Mouse (Mus musculus): ENCODE data around the gene Gm43518. TPM values are rescaled to one million over a fixed set of nuclear protein-coding genes. Genes with fewer than 3 reads are reported as not detected.

Gm43518 gene
- polyA plus RNA-seq (2015; fragmentation: Nextera tagmentation; extraction: Ambion mirVana), result 1.7 and 2.9 TPM in 2 replicates

- H3K27me3 ChIP-seq, result no peaks in the 10 kb centered on the region
- no peak within 1 kb of the TSS for H3K27ac ChIP-seq
- H3K9me3 ChIP-seq (replicated peaks), result no peaks in the 10 kb centered on the region
- no peak for ATAC-seq (replicated peaks; ENCODE audit: low FRiP score)
- H3K4me3 ChIP-seq (replicated peaks), result no peak within 1 kb of the TSS
- 92% methylated on average over 9 of the region's 9 CpGs for WGBS
- H3K4me2 ChIP-seq, result no peak within 1 kb of the TSS
- H3K9ac ChIP-seq, result no peak within 1 kb of the TSS
- peaks cover 9% of the 10 kb centered on the region; the same call in 1 of the 2 replicates for H3K4me1 ChIP-seq
- H3K36me3 ChIP-seq, result peaks cover 77% of the 10 kb centered on the region
Observed at GRCm38 (mm10) chr5:123927118-123927517, at the start of gene Gm43518. Gene Gm43518, plus strand, starts transcription at chr5:123927418.

GRCm38 (mm10) chr5:123878056-123878455 lies 49.2 kb upstream of the Gm43518 start:
- WGBS, result 15% methylated on average over 14 of the region's 14 CpGs
- H3K27ac ChIP-seq, result peak overlapping the region; percentile 54; the same call in 1 of the 2 replicates
- H3K9ac ChIP-seq, result peak overlapping the region; percentile 23; the same call in 1 of the 2 replicates

GRCm38 (mm10) chr5:123879928-123880327 lies 47.3 kb upstream of the Gm43518 start, which contains the start of gene Hcar1:
Gene Hcar1, minus strand, starts transcription at chr5:123880020.
- no peaks in the 10 kb centered on the region for H3K9me3 ChIP-seq (replicated peaks)
- peak within 1 kb of the TSS; percentile 9 for H3K4me3 ChIP-seq (replicated peaks)
- peaks cover 41% of the 10 kb centered on the region for H3K4me1 ChIP-seq
- H3K27ac ChIP-seq, result peak within 1 kb of the TSS; percentile 73
- ATAC-seq (replicated peaks; ENCODE audit: low FRiP score), result peak; percentile 72
- WGBS, result 22% methylated on average over 12 of the region's 12 CpGs
- 0 out of 2 replicates have a peak, but pooled peaks cover 4% of the 10 kb centered on the region for H3K27me3 ChIP-seq
- H3K36me3 ChIP-seq, result no peaks in the 10 kb centered on the region
- peak within 1 kb of the TSS; percentile 21; the same call in 1 of the 2 replicates for H3K9ac ChIP-seq
- H3K4me2 ChIP-seq, result peak within 1 kb of the TSS; percentile 57

More at GRCm38 (mm10) chr5:123878056-123878455, 49.2 kb upstream of the Gm43518 start:
- Histone ChIP-seq H3K4me2 (peak overlapping the region; percentile 57), H3K4me3 (replicated peaks) (peak overlapping the region; percentile 30), H3K9me3 (replicated peaks) (no peaks in the 10 kb centered on the region), H3K4me1 (peaks cover 41% of the 10 kb centered on the region), H3K27me3 (0 out of 2 replicates have a peak, but pooled peaks cover 4% of the 10 kb centered on the region), H3K36me3 (no peaks in the 10 kb centered on the region)
- ATAC-seq (replicated peaks; ENCODE audit: low FRiP score), result no peak

GRCm38 (mm10) chr5:123880778-123881177 lies 46.4 kb upstream of the Gm43518 start:
- no peak overlapping the region for H3K4me3 ChIP-seq (replicated peaks)
- no peak overlapping the region for H3K27ac ChIP-seq
- 84% methylated on average over 14 of the region's 14 CpGs for WGBS
- H3K4me2 ChIP-seq, result no peak overlapping the region
- no peak for ATAC-seq (replicated peaks; ENCODE audit: low FRiP score)
- 0 out of 2 replicates have a peak, but pooled peaks cover 4% of the 10 kb centered on the region for H3K27me3 ChIP-seq
- H3K4me1 ChIP-seq, result peaks cover 41% of the 10 kb centered on the region
- H3K36me3 ChIP-seq, result no peaks in the 10 kb centered on the region
- no peak overlapping the region for H3K9ac ChIP-seq
- no peaks in the 10 kb centered on the region for H3K9me3 ChIP-seq (replicated peaks)

- Histone ChIP-seq H3K9me3 (replicated peaks) (no peaks in the 10 kb centered on the region), H3K4me3 (replicated peaks) (no peak overlapping the region), H3K36me3 (no peaks in the 10 kb centered on the region), H3K9ac (no peak overlapping the region), H3K4me1 (peaks cover 19% of the 10 kb centered on the region), H3K27ac (no peak overlapping the region), H3K4me2 (no peak overlapping the region), H3K27me3 (no peaks in the 10 kb centered on the region)
- ATAC-seq (replicated peaks; ENCODE audit: low FRiP score), result no peak
- 75% methylated on average over 7 of the region's 7 CpGs for WGBS
Observed at GRCm38 (mm10) chr5:123883891-123884290, 43.3 kb upstream of the Gm43518 start.

GRCm38 (mm10) chr5:123884332-123884731 lies 42.9 kb upstream of the Gm43518 start:
- ATAC-seq (replicated peaks; ENCODE audit: low FRiP score), result no peak
- Histone ChIP-seq H3K4me3 (replicated peaks) (no peak overlapping the region), H3K4me2 (no peak overlapping the region), H3K36me3 (no peaks in the 10 kb centered on the region), H3K9me3 (replicated peaks) (no peaks in the 10 kb centered on the region), H3K27ac (no peak overlapping the region), H3K27me3 (no peaks in the 10 kb centered on the region), H3K4me1 (peaks cover 15% of the 10 kb centered on the region), H3K9ac (no peak overlapping the region)
- 76% methylated on average over 10 of the region's 10 CpGs for WGBS

GRCm38 (mm10) chr5:123886365-123886764 lies 40.9 kb upstream of the Gm43518 start:
- Histone ChIP-seq H3K36me3 (no peaks in the 10 kb centered on the region), H3K4me2 (no peak overlapping the region), H3K4me1 (no peaks in the 10 kb centered on the region), H3K27ac (no peak overlapping the region), H3K9me3 (replicated peaks) (no peaks in the 10 kb centered on the region), H3K9ac (no peak overlapping the region), H3K4me3 (replicated peaks) (no peak overlapping the region), H3K27me3 (no peaks in the 10 kb centered on the region)
- WGBS, result 66% methylated on average over 3 of the region's 3 CpGs
- ATAC-seq (replicated peaks; ENCODE audit: low FRiP score), result no peak

- H3K9ac ChIP-seq, result no peak overlapping the region
- no peak overlapping the region for H3K4me2 ChIP-seq
- WGBS, result 65% methylated on average over 2 of the region's 2 CpGs
- no peak overlapping the region for H3K4me3 ChIP-seq (replicated peaks)
- H3K27me3 ChIP-seq, result no peaks in the 10 kb centered on the region
- no peaks in the 10 kb centered on the region for H3K36me3 ChIP-seq
- 0 out of 2 replicates have a peak, but pooled peaks cover 3% of the 10 kb centered on the region for H3K4me1 ChIP-seq
- ATAC-seq (replicated peaks; ENCODE audit: low FRiP score), result no peak
- no peak overlapping the region for H3K27ac ChIP-seq
- no peaks in the 10 kb centered on the region for H3K9me3 ChIP-seq (replicated peaks)
Observed at GRCm38 (mm10) chr5:123890312-123890711, 36.9 kb upstream of the Gm43518 start.

GRCm38 (mm10) chr5:123890987-123891386 lies 36.2 kb upstream of the Gm43518 start:
- no peaks in the 10 kb centered on the region for H3K9me3 ChIP-seq (replicated peaks)
- no peak overlapping the region for H3K4me3 ChIP-seq (replicated peaks)
- H3K4me2 ChIP-seq, result no peak overlapping the region
- no peaks in the 10 kb centered on the region for H3K27me3 ChIP-seq
- 0 out of 2 replicates have a peak, but pooled peaks cover 3% of the 10 kb centered on the region for H3K4me1 ChIP-seq
- no peak for ATAC-seq (replicated peaks; ENCODE audit: low FRiP score)
- H3K36me3 ChIP-seq, result no peaks in the 10 kb centered on the region
- 79% methylated on average over 5 of the region's 5 CpGs for WGBS
- H3K9ac ChIP-seq, result no peak overlapping the region
- no peak overlapping the region for H3K27ac ChIP-seq

GRCm38 (mm10) chr5:123891669-123892068 lies 35.5 kb upstream of the Gm43518 start:
- Histone ChIP-seq H3K27me3 (no peaks in the 10 kb centered on the region), H3K4me2 (no peak overlapping the region), H3K27ac (no peak overlapping the region), H3K9ac (no peak overlapping the region), H3K4me3 (replicated peaks) (no peak overlapping the region), H3K9me3 (replicated peaks) (no peaks in the 10 kb centered on the region), H3K4me1 (peaks cover 4% of the 10 kb centered on the region; the same call in 1 of the 2 replicates), H3K36me3 (no peaks in the 10 kb centered on the region)
- ATAC-seq (replicated peaks; ENCODE audit: low FRiP score), result no peak
- 58% methylated on average over 6 of the region's 6 CpGs for WGBS

GRCm38 (mm10) chr5:123893520-123893919 lies 33.7 kb upstream of the Gm43518 start:
- H3K9me3 ChIP-seq (replicated peaks), result no peaks in the 10 kb centered on the region
- no peak overlapping the region for H3K27ac ChIP-seq
- peaks cover 8% of the 10 kb centered on the region; the same call in 1 of the 2 replicates for H3K4me1 ChIP-seq
- no peak for ATAC-seq (replicated peaks; ENCODE audit: low FRiP score)
- no peak overlapping the region for H3K4me3 ChIP-seq (replicated peaks)
- no peaks in the 10 kb centered on the region for H3K36me3 ChIP-seq
- no peak overlapping the region for H3K9ac ChIP-seq
- 87% methylated on average over 5 of the region's 5 CpGs for WGBS
- H3K27me3 ChIP-seq, result no peaks in the 10 kb centered on the region
- H3K4me2 ChIP-seq, result no peak overlapping the region

GRCm38 (mm10) chr5:123896395-123896794 lies 30.8 kb upstream of the Gm43518 start:
- 55% methylated on average over 11 of the region's 11 CpGs for WGBS
- no peak for ATAC-seq (replicated peaks; ENCODE audit: low FRiP score)
- no peaks in the 10 kb centered on the region for H3K9me3 ChIP-seq (replicated peaks)
- H3K4me1 ChIP-seq, result peaks cover 8% of the 10 kb centered on the region; the same call in 1 of the 2 replicates
- H3K27ac ChIP-seq, result peak overlapping the region; percentile 42
- H3K4me3 ChIP-seq (replicated peaks), result no peak overlapping the region
- H3K9ac ChIP-seq, result no peak overlapping the region
- H3K36me3 ChIP-seq, result no peaks in the 10 kb centered on the region
- H3K27me3 ChIP-seq, result no peaks in the 10 kb centered on the region
- H3K4me2 ChIP-seq, result no peak overlapping the region

GRCm38 (mm10) chr5:123897352-123897751 lies 29.9 kb upstream of the Gm43518 start:
- no peak overlapping the region for H3K4me3 ChIP-seq (replicated peaks)
- H3K4me2 ChIP-seq, result no peak overlapping the region
- H3K27ac ChIP-seq, result no peak overlapping the region
- H3K9ac ChIP-seq, result no peak overlapping the region
- no peaks in the 10 kb centered on the region for H3K36me3 ChIP-seq
- H3K4me1 ChIP-seq, result peaks cover 5% of the 10 kb centered on the region; the same call in 1 of the 2 replicates
- no peak for ATAC-seq (replicated peaks; ENCODE audit: low FRiP score)
- 82% methylated on average over 13 of the region's 13 CpGs for WGBS
- H3K27me3 ChIP-seq, result no peaks in the 10 kb centered on the region
- no peaks in the 10 kb centered on the region for H3K9me3 ChIP-seq (replicated peaks)

Data from kidney, embryonic 15.5 days (tissue).